Mouse (Mus musculus): ENCODE data around the gene Tmem248.

DNA sequence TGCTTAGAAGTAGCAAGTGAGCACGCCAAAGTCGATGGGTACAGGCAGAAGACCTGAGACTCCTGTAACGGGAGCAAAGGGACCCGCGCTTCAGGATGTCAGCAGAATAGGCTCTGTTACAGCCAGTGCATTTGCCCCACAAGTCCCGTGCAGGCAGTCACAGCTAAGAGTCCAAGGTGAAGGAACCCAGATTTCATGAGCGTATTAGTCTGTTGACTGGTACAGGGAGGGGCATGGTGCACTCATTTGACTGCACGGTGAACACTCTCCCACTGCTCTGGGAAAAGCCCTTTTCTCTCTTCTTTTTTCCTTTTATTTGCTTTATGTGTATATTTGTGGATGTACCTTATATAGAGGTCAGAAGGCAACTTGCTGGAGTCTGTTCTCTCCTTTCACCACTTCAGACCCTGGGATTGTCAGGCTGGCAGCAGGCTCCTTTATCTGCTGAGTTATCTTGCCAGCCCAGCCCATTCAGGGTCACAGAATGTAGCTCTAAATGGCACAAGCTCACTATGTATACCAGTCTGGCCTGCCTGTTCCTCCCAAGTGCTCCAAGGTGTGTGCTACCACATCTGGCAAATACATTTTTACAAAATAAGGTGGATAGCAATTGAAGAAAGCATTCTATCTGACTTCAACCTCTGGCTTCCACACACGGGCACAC is 32.6 kb upstream of the Tmem248 start:
- no peak for TF ChIP-seq CTCF (IDR thresholded peaks at IDR 0.05)
- TF ChIP-seq POLR2A (IDR thresholded peaks at IDR 0.05; ENCODE audit: insufficient read depth, low read depth, low read length) = no peak
